Mouse (Mus musculus): ENCODE results near the gene Fpr3.
"Not testable (repeated sequence)": the region's sequence is repeated elsewhere in the genome, so short reads cannot be mapped to it uniquely, and the experiment has no call there.

Fpr3 gene

DNA sequence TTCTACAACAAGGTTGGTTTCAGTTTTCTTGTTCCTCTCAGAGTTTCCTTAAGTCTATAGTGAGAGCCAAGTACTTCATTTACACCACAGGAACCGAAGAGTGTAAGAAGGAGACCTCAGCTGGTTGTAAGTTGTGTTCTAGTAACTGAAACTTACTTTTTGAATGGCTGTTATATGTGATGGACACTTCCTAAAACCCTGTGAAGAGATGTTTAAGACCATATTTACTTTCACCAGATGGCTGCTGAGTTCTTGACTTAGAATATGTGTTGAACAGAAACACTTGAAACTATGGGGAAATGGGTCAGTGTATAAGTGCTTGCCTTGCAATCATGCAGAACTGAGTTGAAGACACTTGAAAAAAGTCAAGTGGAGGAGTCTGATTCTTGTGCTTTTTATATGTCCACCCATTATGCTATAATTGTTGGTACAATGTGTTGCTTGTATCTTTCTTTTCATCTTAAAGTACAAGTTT lies at the start of gene Fpr3, which contains the start of gene Fpr2:
TSS of gene Fpr3 (plus strand) at position 79 of the 475 bp plus-strand sequence.
TSS of gene Fpr2 (plus strand) at position 51 of the 475 bp plus-strand sequence.
- DNase-seq (ENCODE audit: low spot score): no peak

DNA sequence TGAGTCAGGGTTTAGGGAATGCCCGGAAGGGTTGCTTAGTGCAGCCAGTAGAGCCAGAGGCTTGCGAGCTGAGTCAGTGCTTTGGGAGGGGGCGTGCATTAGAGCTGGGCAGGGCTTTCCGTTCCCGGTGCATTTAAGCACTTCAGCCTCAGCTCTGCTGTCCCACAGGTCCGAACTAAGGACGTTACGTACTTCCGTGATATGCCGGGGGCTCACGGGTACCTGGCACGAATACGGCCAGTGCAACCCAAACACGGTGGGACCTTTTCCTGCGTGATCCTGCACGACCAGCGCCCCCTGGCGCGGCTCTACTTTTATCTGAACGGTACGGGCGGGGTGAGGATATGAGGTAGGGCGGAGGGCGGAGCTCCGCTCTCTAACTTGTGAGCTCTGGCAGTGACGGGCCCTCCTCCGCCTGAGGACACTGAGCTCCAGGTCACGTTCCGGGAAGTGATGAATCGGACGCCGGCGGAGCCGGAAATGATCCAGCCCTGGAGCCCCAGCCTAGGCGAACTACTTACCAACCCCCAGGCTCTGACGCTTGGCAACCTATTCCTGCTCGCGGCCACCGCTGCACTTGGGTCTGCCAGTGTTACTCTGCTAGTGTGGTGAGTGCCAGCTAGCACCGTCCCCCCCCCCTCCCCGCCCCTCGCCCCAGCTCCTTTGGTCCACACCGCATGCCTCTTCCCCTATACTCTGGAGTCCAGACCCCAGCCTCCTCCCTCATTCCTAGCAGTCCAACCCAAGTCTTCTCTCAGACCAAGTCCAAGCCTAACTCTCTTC lies 49.5 kb upstream of the Fpr3 start:
- peak; percentile 98 for DNase-seq (ENCODE audit: low spot score)

DNA sequence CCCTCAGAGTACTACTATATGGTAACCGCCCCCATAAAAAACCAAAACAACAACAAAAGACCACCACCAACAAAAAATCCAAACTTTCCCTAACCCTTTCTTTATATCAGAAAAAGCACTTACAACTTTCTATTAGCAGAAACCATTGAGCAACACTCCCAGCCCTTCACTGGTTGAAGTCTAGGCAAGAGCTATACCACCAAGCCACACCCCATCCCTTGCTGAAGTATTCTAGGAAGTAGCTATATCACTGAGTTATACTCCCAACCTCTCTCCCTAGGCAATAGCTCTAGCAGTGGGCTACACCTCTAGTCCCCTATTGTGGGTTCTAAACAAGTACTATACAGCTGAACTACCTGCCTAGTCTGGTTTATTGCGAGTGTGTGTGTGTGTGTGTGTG lies 48.4 kb upstream of the Fpr3 start:
- no peak for DNase-seq (ENCODE audit: low spot score)

DNA sequence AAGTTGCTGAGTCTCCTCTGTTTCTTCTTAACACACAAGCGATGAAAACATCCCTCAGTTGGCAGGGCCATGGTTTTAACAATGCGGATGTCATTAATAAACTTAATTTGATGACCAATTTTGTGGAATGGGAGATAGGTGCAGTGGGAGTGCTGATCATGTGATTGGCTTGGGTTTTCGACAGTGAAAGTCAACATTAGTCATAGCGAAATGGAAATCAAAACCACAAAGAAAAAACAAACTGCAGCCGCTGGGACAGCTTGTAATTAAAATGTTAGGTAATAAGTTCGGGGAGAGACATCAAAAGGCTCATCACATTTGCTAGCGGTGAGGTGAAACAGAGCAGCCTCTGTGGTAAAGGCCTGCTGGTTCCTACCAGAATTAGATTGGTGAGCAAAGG lies 46.9 kb upstream of the Fpr3 start:
- DNase-seq (ENCODE audit: low spot score): no peak

DNA sequence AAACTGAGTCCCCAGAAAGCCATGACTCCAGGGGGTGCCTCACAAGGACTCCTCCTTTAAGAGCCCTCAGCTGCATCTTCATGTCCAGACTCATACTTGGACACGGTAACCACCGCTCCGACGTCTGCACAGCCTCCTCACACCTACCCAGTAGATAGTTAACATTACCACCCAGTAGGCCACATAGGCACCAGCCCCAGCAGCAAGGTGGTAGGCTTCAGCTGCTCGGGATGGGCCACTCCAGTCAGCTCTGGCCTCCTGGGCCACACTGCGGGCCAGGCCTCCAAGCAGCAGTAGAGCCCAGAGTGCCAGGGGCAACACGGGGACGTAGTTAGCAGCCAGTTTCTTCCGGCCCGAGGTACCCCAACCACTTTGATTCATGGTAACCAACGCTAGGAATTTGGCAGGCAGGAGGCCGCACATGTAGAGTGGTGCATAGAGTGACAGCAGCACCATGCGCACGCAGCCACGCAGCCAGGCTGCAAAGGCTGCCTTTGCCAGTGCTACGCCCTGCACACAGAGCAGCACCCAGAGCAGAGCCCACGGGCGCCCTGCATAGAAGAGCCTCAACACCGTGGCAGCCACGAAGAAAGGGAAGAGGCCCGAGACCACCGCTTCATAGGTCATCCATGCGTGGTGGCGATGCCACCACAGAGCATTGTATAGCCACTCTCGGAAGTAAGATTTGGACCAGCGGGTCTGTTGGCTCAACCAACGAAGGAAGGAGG lies 44.0 kb upstream of the Fpr3 start:
- DNase-seq (ENCODE audit: low spot score): no peak

DNA sequence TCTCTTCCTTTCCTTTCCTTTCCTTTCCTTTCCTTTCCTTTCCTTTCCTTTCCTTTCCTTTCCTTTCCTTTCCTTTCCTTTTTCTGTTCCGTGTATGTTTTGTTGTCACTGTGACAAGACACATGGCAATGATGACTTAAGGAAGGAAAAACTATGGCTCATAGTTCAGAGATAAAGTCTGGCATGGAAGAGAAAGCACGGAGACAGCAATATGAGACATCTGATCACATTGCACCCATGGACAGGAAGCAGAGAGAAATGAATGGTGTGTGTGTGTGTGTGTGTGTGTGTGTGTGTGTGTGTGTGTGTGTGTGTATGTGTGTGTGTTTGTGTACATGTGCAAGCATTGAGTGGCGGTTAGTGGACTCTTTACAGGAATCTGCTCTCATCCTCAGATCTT lies 43.0 kb upstream of the Fpr3 start:
- not testable (repeated sequence) for DNase-seq (ENCODE audit: low spot score)

DNA sequence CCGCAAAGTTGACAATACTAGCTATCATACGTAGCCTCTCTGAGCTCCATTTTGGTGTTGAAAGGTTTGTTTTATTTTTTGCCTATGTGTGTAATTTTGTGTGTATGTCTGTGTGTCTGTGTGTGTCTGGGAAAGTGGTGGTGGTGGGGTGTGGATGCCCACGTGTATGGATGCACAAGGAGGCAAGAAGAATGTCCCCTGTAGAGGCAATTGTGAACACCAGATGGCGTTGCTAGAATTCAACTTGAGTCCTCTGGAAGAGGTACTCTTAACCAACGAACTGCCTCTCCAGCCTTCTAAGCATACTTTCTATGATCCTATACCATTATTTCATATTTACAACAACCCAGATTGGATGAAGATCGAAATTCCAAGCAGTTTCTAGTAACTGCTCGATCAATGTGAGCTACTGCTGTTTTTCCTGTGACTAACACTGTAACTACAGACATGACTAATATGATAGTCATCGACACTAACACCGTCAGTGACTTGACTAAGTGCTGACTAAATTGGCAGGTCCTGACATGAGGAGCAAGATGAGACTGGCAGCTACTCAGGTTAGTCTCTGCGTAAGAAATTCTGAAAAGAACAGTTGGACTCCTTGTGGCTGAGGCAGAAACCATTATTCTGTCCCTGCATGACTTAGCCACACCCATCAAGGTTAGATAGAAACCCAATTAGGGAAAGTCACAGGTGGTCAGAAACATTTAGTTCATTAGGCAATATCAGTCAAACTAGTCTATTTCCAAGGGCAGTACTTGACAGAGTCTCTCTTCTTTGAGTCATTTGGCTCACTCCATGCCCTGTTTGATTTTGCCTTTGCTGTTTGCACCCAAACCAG lies 42.2 kb upstream of the Fpr3 start:
- DNase-seq (ENCODE audit: low spot score): peak; percentile 78

DNA sequence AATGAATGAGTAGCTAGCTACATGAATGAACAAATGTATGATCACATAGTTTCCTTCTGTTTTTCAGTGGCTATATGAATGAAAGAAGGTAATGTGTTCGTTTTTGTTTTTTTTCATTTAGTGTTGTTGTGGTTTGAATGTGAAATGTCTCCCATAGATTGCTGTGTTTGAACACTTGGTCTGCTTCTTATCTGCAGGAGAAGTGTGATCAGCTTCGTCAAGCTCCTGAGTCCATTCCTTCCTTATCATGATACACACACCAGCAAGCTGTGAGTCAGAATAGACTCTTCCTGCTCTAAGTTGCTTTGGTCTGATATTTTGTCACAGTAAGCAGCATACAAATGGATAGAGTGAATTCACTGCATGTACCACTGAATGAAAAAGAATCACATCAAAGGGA lies 38.7 kb upstream of the Fpr3 start:
- DNase-seq (ENCODE audit: low spot score): no peak

DNA sequence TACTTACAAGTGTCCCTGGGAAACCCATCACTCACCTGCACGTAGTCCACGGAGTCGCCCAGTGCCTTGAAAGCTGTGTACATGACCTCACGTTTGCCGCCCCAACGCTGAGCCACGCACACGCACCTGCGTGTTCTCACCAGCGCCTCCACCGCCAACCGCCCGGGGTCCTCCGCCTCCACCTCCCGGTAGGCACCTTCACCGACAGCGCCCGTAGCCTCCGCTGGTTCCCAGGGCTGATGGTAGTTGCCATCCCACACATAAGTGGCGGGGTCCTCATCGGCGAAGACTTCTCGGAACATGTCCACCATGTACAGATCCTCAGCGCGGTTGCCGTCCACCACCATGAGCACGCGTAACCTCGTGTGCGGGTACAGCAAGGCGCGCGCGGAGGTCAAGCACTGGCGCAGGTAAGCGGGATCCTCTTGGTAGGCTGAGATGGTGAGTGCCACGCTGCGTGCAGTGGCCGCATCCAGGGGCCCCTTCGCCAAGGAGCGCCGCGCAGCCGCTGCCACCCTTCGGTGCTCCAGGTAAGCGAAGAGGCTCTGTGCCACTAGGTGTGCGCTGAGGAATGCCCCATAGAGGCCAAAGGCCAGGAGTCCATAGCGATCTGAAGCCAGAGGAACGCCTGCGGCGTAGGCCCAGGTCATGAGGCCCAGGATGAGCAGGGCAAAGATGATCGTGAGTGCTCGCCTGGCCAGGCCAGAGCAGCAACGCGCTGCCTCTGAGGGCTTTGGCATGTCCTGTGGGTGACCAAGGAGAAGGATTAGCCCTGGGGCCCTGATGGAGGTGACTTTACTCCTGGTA lies 37.5 kb upstream of the Fpr3 start:
- DNase-seq (ENCODE audit: low spot score): no peak

DNA sequence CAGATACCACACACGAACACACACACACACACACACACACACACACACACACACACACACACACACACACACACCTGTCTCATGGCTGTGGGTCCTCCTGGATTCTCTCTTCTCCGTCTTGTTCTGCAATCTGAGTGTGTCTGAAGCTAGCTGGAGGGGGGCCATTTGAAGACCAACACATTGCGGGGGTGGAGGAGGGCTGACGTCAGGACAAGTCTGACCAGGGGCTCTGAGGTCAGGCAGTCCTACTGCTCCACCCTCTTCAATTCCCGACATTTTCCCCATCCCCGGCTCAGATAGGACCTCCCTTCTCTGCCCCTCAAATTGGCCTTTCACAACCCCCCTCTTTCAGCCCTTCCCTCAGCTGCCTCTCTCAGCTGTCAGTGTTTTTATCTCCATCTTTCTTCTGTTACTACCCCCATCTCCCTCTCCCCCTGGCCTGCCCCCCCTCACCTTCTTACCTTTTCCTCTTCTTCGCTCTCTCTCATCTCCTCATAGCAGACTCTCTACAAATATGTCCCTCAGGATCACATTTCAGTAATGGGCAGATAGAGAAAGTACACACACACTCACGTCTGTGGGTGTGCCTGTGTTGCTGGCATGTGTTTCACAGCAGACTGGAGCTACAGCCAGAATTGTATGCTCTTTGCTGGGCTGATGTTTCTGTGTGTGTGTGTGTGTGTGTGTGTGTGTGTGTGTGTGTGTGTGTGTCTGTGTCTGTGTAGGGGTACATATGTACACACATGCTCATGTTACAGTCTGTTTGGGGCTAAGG lies 32.4 kb upstream of the Fpr3 start, which contains the start of gene Has1:
TSS of gene Has1 (minus strand) at position 142 of the 775 bp plus-strand sequence.
- DNase-seq (ENCODE audit: low spot score): no peak

DNA sequence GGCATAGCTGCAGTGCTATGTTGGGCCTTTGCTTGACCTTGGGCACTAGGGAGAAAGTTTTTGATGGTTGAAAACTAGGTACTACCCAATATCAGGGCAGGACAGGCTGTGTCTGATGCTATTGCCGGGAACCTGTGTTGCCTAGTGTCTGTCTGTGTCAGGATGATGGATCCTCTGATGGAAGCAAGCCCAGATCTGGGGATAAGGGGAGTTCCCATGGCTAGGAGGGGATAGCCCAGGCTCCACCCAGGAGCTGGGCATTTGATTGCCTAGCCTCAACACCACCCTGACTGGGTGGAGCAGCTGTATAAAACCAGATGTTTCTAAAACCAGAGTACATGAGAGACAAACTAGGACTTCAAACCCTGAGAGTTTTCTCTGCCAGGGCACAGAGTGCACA lies 31.0 kb upstream of the Fpr3 start:
- DNase-seq (ENCODE audit: low spot score): peak; percentile 46

DNA sequence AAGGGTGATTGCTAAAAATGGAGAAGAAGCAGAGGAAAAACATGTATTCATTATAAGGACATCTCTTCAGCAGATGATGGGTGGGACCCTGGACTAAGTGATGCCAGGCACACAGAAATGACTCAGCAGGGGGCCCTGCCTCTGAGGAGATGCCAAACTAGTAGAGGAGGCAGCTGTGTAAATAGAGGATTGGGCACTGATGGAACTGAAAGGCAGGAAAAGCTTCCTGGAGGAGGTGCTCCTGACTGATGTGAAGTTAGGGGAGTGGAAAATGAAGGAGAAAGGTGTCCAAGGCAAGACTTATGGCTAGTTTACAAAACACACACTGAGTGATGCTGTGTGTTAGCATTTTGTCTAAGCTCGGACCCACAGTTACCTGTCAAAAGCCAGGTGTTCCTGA lies 30.2 kb upstream of the Fpr3 start:
- DNase-seq (ENCODE audit: low spot score): no peak

DNA sequence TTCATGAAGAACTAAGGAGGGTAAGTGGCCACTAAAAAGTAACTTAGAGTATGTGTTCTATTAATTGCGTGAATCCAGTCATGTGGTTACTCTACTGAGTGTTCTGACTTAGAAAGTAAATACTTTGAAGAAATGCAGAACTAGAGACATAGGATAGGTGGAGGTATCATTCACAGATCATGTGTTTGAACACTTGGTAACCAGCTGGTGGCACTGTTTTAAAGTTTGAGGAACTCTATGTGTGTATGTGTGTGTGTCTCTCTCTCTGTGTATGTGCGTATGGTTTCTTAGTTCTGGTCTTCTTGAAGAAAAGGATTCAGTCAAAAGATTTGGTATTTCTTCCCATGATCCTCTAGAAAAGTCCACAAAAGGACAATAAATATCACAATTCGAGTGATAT lies 27.5 kb upstream of the Fpr3 start:
- DNase-seq (ENCODE audit: low spot score): no peak

DNA sequence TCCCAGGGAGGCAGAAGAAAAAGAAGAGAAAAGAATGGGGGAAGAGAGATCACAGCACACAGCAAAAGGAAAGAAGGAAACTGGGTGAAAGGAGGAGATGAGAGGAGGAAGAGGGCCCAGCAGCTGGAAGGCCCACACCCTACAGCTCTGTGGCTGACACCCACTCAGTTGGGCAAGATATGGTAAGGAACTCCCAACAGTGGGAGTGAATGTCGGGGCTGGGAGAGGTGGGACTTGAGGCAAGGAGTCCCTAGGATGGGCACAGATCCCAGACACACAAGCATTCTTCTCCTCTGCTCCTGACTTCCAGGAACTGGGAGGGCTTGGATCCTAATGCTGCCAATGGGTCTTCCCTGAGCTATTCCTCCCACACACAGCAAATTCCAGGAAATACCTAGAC lies 25.3 kb upstream of the Fpr3 start:
- DNase-seq (ENCODE audit: low spot score): peak; percentile 62

DNA sequence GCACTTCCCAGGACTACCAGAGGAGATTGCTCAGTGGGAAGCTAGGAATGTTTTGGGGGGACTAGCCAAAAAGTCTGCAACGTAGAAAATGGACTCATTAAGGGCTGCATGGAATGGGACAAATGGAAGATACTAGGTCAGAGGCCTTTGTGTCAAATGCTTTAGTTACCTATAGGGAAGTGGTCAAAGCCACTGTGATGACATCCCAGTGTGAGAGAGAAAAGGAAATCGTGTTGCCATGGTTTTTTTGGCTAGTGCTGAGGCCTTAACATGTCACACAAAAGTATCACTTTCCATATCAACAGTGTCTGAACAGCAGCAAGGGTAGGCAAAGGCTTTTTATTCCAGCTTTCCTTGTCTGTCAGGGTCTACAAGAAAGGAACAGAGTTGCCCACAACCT lies 22.5 kb upstream of the Fpr3 start:
- no peak for DNase-seq (ENCODE audit: low spot score)

DNA sequence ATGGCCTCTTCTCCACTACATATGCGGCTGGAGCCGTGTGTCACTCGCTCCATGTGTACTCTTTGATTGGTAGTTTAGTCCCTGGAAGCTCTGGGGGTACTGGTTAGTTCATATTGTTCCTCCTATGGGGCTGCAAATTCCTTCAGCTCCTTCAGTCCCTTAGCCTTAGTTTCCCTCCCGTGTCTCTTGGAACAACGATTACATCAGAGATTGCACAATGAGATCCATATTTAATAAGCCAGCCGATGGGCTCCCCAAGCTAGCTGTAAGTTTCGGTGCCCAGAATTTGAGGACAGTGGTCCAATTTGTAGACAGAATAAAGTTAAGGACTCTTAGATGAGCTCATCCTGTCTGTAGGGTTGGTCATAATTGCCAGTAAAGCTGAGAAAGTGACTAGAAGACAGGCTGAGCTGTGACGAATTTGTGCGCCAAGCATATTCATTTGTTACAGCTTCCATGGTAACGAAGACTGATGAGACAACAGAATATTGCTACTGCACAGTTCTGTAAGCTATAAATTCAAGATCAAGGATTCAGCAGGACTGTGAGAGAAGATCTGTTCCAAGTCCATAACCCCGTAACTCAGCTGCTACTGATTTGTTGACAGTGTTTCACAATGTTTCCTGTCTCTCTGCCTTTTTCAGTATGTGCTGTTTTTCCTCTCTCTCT lies 20.7 kb upstream of the Fpr3 start:
- DNase-seq (ENCODE audit: low spot score): peak; percentile 70

DNA sequence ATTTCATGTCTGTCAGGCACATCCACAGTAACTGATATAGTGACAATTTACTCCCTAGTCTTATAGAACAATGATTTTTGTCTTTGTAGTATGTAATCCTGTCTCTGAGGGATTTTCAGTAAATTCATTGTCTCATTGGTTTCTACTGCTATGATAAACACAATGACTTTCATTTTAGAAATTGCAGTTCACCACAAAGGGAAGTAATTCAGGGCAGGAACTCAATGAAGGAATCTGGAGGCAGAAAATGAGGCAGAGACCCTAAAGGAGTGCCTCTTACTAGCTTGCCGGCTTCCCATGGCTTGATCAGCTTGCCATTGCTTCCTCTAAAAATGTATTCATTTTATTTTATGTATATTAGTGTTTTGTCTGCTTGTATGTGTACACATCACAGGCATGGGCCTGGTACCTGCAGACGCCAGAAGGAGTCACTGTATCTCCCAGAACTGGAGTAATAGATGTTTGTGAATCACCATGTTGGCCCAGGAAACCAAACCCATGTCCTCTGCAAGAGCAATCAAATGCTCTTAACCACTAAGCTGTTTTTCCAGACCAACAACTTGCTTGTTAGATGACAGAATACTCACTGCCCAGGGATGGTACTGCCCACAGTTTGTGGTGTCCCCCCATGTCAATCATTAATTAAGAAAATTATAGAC lies 16.6 kb upstream of the Fpr3 start:
- DNase-seq (ENCODE audit: low spot score): no peak

DNA sequence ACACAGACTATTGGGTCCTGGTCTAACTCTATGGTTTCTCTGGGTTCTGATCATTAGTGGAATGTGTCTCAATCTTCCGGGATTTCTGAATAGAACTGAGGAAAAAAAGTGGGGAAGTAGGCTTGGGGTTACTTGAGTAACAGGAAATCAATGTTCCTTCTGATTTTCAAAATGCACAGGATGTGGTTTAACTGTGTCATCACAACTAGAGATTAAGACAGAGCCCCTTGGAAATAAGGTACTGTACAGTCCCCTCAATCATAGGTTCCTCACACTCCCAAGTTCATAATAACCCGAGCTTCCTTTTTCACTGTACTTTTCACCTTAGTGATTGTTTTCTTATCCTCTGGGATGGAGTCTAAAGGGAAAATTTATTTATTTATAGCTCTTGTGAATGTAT lies 16.0 kb upstream of the Fpr3 start:
- no peak for DNase-seq (ENCODE audit: low spot score)

DNA sequence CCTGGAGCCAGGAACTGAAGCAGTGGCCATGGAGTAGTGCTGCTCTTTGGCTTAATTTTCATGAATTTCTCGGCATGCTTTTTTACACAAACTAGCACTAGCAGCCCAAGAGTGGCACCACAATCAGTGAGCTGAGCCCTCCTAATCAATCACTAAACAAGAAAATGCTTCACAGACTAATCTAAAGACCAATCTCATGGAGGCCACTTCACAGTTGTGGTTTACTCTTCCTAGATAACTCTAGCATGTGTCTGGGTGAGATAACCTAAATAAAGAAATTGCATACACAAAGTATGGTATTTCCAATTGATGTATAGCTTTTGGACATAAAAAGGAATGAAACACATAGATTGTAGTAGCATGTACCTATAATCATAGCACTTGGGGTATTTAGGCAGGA lies 8.3 kb upstream of the Fpr3 start:
- DNase-seq (ENCODE audit: low spot score): no peak

DNA sequence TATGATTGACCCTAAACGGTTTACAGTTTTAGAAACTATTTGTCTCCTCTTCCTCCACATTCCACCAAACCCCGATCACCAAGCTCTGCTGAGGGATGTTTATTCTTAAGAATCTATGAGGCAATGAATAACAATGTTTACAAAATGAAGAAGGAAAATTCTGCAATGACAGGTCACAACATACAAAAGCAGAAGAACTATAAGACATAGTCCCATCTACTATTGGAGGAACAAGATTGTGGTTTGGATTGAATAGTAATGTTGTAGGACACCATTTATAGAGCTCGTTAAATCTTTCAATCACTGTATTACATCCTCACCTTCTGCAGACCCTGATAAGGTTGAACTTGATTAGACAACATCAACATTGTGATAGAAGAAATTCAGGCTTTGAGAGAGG lies 5.0 kb upstream of the Fpr3 start:
- DNase-seq (ENCODE audit: low spot score): no peak

All from adipocyte (in vitro differentiated cells).